Mouse (Mus musculus) intestine, postnatal 0 days (tissue): Measurements from ENCODE around the gene Soga1. TPM values are rescaled to one million over a fixed set of nuclear protein-coding genes. Genes with fewer than 3 reads are reported as not detected.
A peak's percentile ranks its signal among the peaks of the same experiment; 100 is the strongest.

Source experiments
- ATAC-seq: fragments of 200-750 bp; cut with Nextera tagmentation; 2 replicates; pipeline ENCODE4 v1.8.0; 2017; ENCODE audit warnings: mild to moderate bottlenecking, moderate TSS enrichment, moderate library complexity
- H3K27ac ChIP-seq: fragments of 300-500 bp; sonication (generic); 2 replicates; pipeline ENCODE4 v1.5.1; 2014; ENCODE audit warnings: mild to moderate bottlenecking, low read depth, low read length, moderate library complexity
- H3K27me3 ChIP-seq: fragments of 300-500 bp; sonication (generic); replicated peaks from 2 replicates; pipeline ENCODE4 v1.6.1; 2014; ENCODE audit warnings: low read length, mixed read lengths; ENCODE audit not compliant: control insufficient read depth, insufficient read depth
- H3K36me3 ChIP-seq: fragments of 300-500 bp; sonication (generic); 2 replicates; pipeline ENCODE4 v1.6.1; 2014; ENCODE audit warnings: mild to moderate bottlenecking, moderate library complexity; ENCODE audit not compliant: control insufficient read depth, insufficient read depth
- H3K4me1 ChIP-seq: fragments of 300-500 bp; sonication (generic); replicated peaks from 2 replicates; pipeline ENCODE4 v1.6.1; 2014; ENCODE audit warnings: antibody characterized with exemption, low read length, mixed read lengths; ENCODE audit not compliant: control insufficient read depth, insufficient read depth
- H3K4me2 ChIP-seq: fragments of 300-500 bp; sonication (generic); replicated peaks from 2 replicates; pipeline ENCODE4 v1.6.1; 2014; ENCODE audit warnings: low read depth, mild to moderate bottlenecking, moderate library complexity
- H3K4me3 ChIP-seq: fragments of 300-500 bp; sonication (generic); 2 replicates; pipeline ENCODE4 v1.5.1; 2014; ENCODE audit warnings: low read depth, low read length
- H3K9ac ChIP-seq: fragments of 300-500 bp; sonication (generic); 2 replicates; pipeline ENCODE4 v1.6.1; 2014; ENCODE audit warnings: mild to moderate bottlenecking, low read depth, low read length
- H3K9me3 ChIP-seq: fragments of 300-500 bp; sonication (generic); 2 replicates; pipeline ENCODE4 v1.6.1; 2016; ENCODE audit warnings: mixed run types; ENCODE audit not compliant: control insufficient read depth
- CTCF ChIP-seq: sonication (generic); IDR thresholded peaks from 2 replicates; pipeline ENCODE4 v1.5.1; 2016; ENCODE audit warnings: low read depth, mild to moderate bottlenecking, control low read depth, antibody characterized with exemption, moderate library complexity
- WGBS: fragments of 180-500 bp; shearing (Covaris S2); extraction: QIAGEN DNeasy Blood & Tissue Kit; methylation state at CpG from one replicate; pipeline ENCODE4 v1.1.7; 2014; 5-methylcytosine and 5-hydroxymethylcytosine counted together
- polyA plus RNA-seq: library from polyadenylated mRNA; unstranded; fragments of >200 nt; fragmentation: Nextera tagmentation; extraction: Ambion mirVana; gene quantifications from 2 replicates; pipeline ENCODE4 v1.2.1, GENCODE M21; 2015

Soga1 gene
- polyA plus RNA-seq, 1 experiment from 2014 or later = 0.90 TPM

- Histone ChIP-seq H3K4me2 (peak overlapping the region; percentile 91), H3K4me3 (peak overlapping the region; percentile 55), H3K36me3 (0 out of 2 replicates have a peak, but pooled peaks cover 8% of the 10 kb centered on the region), H3K27ac (peak overlapping the region; percentile 78; the same call in 1 of the 2 replicates), H3K9me3 (no peaks in the 10 kb centered on the region), H3K27me3 (peaks cover 19% of the 10 kb centered on the region), H3K9ac (peak overlapping the region; percentile 82; the same call in 1 of the 2 replicates), H3K4me1 (peaks cover 7% of the 10 kb centered on the region)
- no peak for ATAC-seq
- WGBS = 40% methylated on average over 5 of the region's 5 CpGs
- no peak for TF ChIP-seq CTCF
These were observed 1.9 kb downstream of the Soga1 start for GRCm38 (mm10) chr2:157077160-157077559.

- Histone ChIP-seq H3K9me3 (no peaks in the 10 kb centered on the region), H3K27ac (no peak overlapping the region), H3K36me3 (0 out of 2 replicates have a peak, but pooled peaks cover 8% of the 10 kb centered on the region), H3K4me3 (no peak overlapping the region), H3K4me1 (peaks cover 7% of the 10 kb centered on the region), H3K9ac (no peak overlapping the region), H3K27me3 (peaks cover 19% of the 10 kb centered on the region), H3K4me2 (peak overlapping the region; percentile 91)
- ATAC-seq = no peak
- TF ChIP-seq CTCF = no peak
- 70% methylated on average over 7 of the region's 7 CpGs for WGBS
These were observed 2.5 kb downstream of the Soga1 start for GRCm38 (mm10) chr2:157076585-157076984.

- WGBS = 53% methylated on average over 3 of the region's 3 CpGs
- no peak for ATAC-seq
- Histone ChIP-seq H3K36me3 (0 out of 2 replicates have a peak, but pooled peaks cover 8% of the 10 kb centered on the region), H3K27me3 (peaks cover 19% of the 10 kb centered on the region), H3K27ac (peak overlapping the region; percentile 21; the same call in 1 of the 2 replicates), H3K4me3 (no peak overlapping the region), H3K9me3 (no peaks in the 10 kb centered on the region), H3K9ac (no peak overlapping the region), H3K4me2 (peak overlapping the region; percentile 21; the same call in 1 of the 2 replicates), H3K4me1 (peaks cover 7% of the 10 kb centered on the region)
- TF ChIP-seq CTCF = no peak
These were observed 3.4 kb downstream of the Soga1 start for GRCm38 (mm10) chr2:157075685-157076084.

- ATAC-seq = no peak
- Histone ChIP-seq H3K9me3 (no peaks in the 10 kb centered on the region), H3K4me2 (0 out of 2 replicates have a peak overlapping the region, but pooled peaks have one; percentile 21), H3K4me3 (no peak overlapping the region), H3K27ac (peak overlapping the region; percentile 21; the same call in 1 of the 2 replicates), H3K36me3 (0 out of 2 replicates have a peak, but pooled peaks cover 8% of the 10 kb centered on the region), H3K9ac (no peak overlapping the region), H3K27me3 (peaks cover 19% of the 10 kb centered on the region), H3K4me1 (peaks cover 7% of the 10 kb centered on the region)
- no peak for TF ChIP-seq CTCF
- 79% methylated on average over 3 of the region's 3 CpGs for WGBS
These were observed 3.8 kb downstream of the Soga1 start for GRCm38 (mm10) chr2:157075226-157075625.

GRCm38 (mm10) chr2:157074772-157075171, 4.3 kb downstream of the Soga1 start:
- Histone ChIP-seq H3K4me2 (no peak overlapping the region; the same call in 1 of the 2 replicates), H3K36me3 (0 out of 2 replicates have a peak, but pooled peaks cover 8% of the 10 kb centered on the region), H3K4me3 (no peak overlapping the region), H3K27ac (0 out of 2 replicates have a peak overlapping the region, but pooled peaks have one; percentile 21), H3K9me3 (no peaks in the 10 kb centered on the region), H3K9ac (no peak overlapping the region), H3K4me1 (peaks cover 7% of the 10 kb centered on the region), H3K27me3 (peaks cover 19% of the 10 kb centered on the region)
- 68% methylated on average over 5 of the region's 5 CpGs for WGBS
- no peak for TF ChIP-seq CTCF
- no peak for ATAC-seq

- H3K4me2 ChIP-seq = no peak overlapping the region; the same call in 1 of the 2 replicates
- no peak overlapping the region for H3K9ac ChIP-seq
- ATAC-seq = no peak
- H3K27ac ChIP-seq = 0 out of 2 replicates have a peak overlapping the region, but pooled peaks have one; percentile 21
- H3K4me3 ChIP-seq = no peak overlapping the region
- peaks cover 19% of the 10 kb centered on the region for H3K27me3 ChIP-seq
- 0 out of 2 replicates have a peak, but pooled peaks cover 8% of the 10 kb centered on the region for H3K36me3 ChIP-seq
- no peak for TF ChIP-seq CTCF
- no peaks in the 10 kb centered on the region for H3K9me3 ChIP-seq
- 73% methylated on average over 9 of the region's 9 CpGs for WGBS
- peaks cover 8% of the 10 kb centered on the region for H3K4me1 ChIP-seq
These were observed 4.8 kb downstream of the Soga1 start for GRCm38 (mm10) chr2:157074186-157074724.
